Mouse (Mus musculus) forebrain, postnatal 0 days (tissue): ENCODE results near the gene Fbn1. TPM values are rescaled to one million over a fixed set of nuclear protein-coding genes. Genes with fewer than 3 reads are reported as not detected.

Experiments used
- ATAC-seq: fragments of 200-750 bp; cut with Nextera tagmentation; 2 replicates; pipeline ENCODE4 v1.8.0; 2017; ENCODE audit warnings: mild to moderate bottlenecking, moderate library complexity
- DNase-seq: peaks from one replicate; pipeline ENCODE4 v3.0.0-alpha.2; 2015
- H3K27ac ChIP-seq: fragments of 300-500 bp; sonication (generic); 2 replicates; pipeline ENCODE4 v1.5.1; 2014; ENCODE audit warnings: low read depth, mild to moderate bottlenecking, antibody characterized with exemption, low read length, moderate library complexity, mixed read lengths
- H3K27me3 ChIP-seq: fragments of 300-500 bp; sonication (generic); 2 replicates; pipeline ENCODE4 v1.6.1; 2014; ENCODE audit warnings: mild to moderate bottlenecking, low read length, mixed read lengths; ENCODE audit not compliant: insufficient read depth
- H3K36me3 ChIP-seq: fragments of 300-500 bp; sonication (generic); 2 replicates; pipeline ENCODE4 v1.6.1; 2014; ENCODE audit warnings: mild to moderate bottlenecking, moderate library complexity; ENCODE audit not compliant: insufficient read depth
- H3K4me1 ChIP-seq: fragments of 300-500 bp; sonication (generic); 2 replicates; pipeline ENCODE4 v1.6.1; 2014; ENCODE audit warnings: antibody characterized with exemption; ENCODE audit not compliant: insufficient read depth
- H3K4me2 ChIP-seq: fragments of 300-500 bp; sonication (generic); 2 replicates; pipeline ENCODE4 v1.6.1; 2014; ENCODE audit warnings: low read depth, mild to moderate bottlenecking, moderate library complexity
- H3K4me3 ChIP-seq: fragments of 300-500 bp; sonication (generic); 2 replicates; pipeline ENCODE4 v1.5.1; 2014; ENCODE audit warnings: low read depth, low read length, mixed read lengths
- H3K9ac ChIP-seq: fragments of 300-500 bp; sonication (generic); 2 replicates; pipeline ENCODE4 v1.6.1; 2014; ENCODE audit warnings: mild to moderate bottlenecking
- H3K9me3 ChIP-seq: fragments of 300-500 bp; sonication (generic); 2 replicates; pipeline ENCODE4 v1.6.1; 2016; ENCODE audit warnings: low read length
- CTCF ChIP-seq: sonication (generic); IDR thresholded peaks from 2 replicates; pipeline ENCODE4 v1.5.1; 2016; ENCODE audit warnings: antibody characterized with exemption, control low read depth, low read depth
- WGBS: fragments of 180-500 bp; shearing (Covaris S2); extraction: QIAGEN DNeasy Blood & Tissue Kit; methylation state at CpG from one replicate; pipeline ENCODE4 v1.1.7; 2014; 5-methylcytosine and 5-hydroxymethylcytosine counted together
- polyA plus RNA-seq: library from polyadenylated mRNA; unstranded; fragments of >200 nt; fragmentation: Nextera tagmentation; extraction: Ambion mirVana; gene quantifications from 2 replicates; pipeline ENCODE4 v1.2.1, GENCODE M21; 2015
- total RNA-seq: library from RNA; depleted of rRNA; stranded (reverse); fragments of >200 nt; gene quantifications from 2 replicates; pipeline ENCODE4 v1.2.3, GENCODE M21; 2014

Gene Fbn1
- total and polyA plus RNA-seq, 2 experiments from 2014 or later = 1.7 to 16.7 TPM

GRCm38 (mm10) chr2:125330506-125330905 is 177.3 kb downstream of the Fbn1 start:
- Histone ChIP-seq H3K27me3 (no peaks in the 10 kb centered on the region), H3K9ac (no peak overlapping the region), H3K27ac (no peak overlapping the region), H3K4me2 (no peak overlapping the region), H3K4me1 (no peaks in the 10 kb centered on the region), H3K36me3 (peaks cover 13% of the 10 kb centered on the region), H3K4me3 (no peak overlapping the region), H3K9me3 (no peaks in the 10 kb centered on the region)
- TF ChIP-seq CTCF = no peak
- ATAC-seq (no peak), DNase-seq (no peak)
- 92% methylated on average over 10 of the region's 10 CpGs for WGBS

- ATAC-seq (no peak), DNase-seq (no peak)
- Histone ChIP-seq H3K27ac (no peak overlapping the region), H3K9me3 (no peaks in the 10 kb centered on the region), H3K36me3 (peaks cover 9% of the 10 kb centered on the region), H3K9ac (no peak overlapping the region), H3K4me2 (no peak overlapping the region), H3K4me3 (no peak overlapping the region), H3K4me1 (no peaks in the 10 kb centered on the region), H3K27me3 (no peaks in the 10 kb centered on the region)
- 84% methylated on average over 7 of the region's 7 CpGs for WGBS
- no peak for TF ChIP-seq CTCF
These were observed 182.5 kb downstream of the Fbn1 start for GRCm38 (mm10) chr2:125325125-125325855.

GRCm38 (mm10) chr2:125324455-125324854 is 183.3 kb downstream of the Fbn1 start:
- H3K27ac ChIP-seq = no peak overlapping the region
- ATAC-seq = no peak
- no peaks in the 10 kb centered on the region for H3K9me3 ChIP-seq
- no peaks in the 10 kb centered on the region for H3K27me3 ChIP-seq
- no peak overlapping the region for H3K9ac ChIP-seq
- H3K4me2 ChIP-seq = no peak overlapping the region
- H3K4me3 ChIP-seq = no peak overlapping the region
- TF ChIP-seq CTCF = no peak
- no peaks in the 10 kb centered on the region for H3K4me1 ChIP-seq
- WGBS = 87% methylated on average over 5 of the region's 5 CpGs
- DNase-seq = no peak
- peaks cover 7% of the 10 kb centered on the region for H3K36me3 ChIP-seq

GRCm38 (mm10) chr2:125323347-125323746 is 184.4 kb downstream of the Fbn1 start:
- Histone ChIP-seq H3K4me2 (no peak overlapping the region), H3K9ac (no peak overlapping the region), H3K36me3 (peaks cover 9% of the 10 kb centered on the region), H3K9me3 (no peaks in the 10 kb centered on the region), H3K27ac (no peak overlapping the region), H3K4me3 (no peak overlapping the region), H3K4me1 (no peaks in the 10 kb centered on the region), H3K27me3 (no peaks in the 10 kb centered on the region)
- WGBS = 72% methylated on average over 4 of the region's 4 CpGs
- DNase-seq (no peak), ATAC-seq (no peak)
- no peak for TF ChIP-seq CTCF

- Histone ChIP-seq H3K27me3 (no peaks in the 10 kb centered on the region), H3K4me2 (no peak overlapping the region), H3K4me1 (no peaks in the 10 kb centered on the region), H3K4me3 (no peak overlapping the region), H3K9me3 (no peaks in the 10 kb centered on the region), H3K36me3 (peaks cover 6% of the 10 kb centered on the region), H3K27ac (no peak overlapping the region), H3K9ac (no peak overlapping the region)
- ATAC-seq = no peak
- 88% methylated on average over 2 of the region's 2 CpGs for WGBS
- TF ChIP-seq CTCF = no peak
- DNase-seq = no peak
These were observed 185.2 kb downstream of the Fbn1 start for GRCm38 (mm10) chr2:125322581-125322980.

- TF ChIP-seq CTCF = no peak
- H3K27me3 ChIP-seq = no peaks in the 10 kb centered on the region
- H3K9me3 ChIP-seq = no peaks in the 10 kb centered on the region
- no peak for DNase-seq
- H3K27ac ChIP-seq = no peak overlapping the region
- ATAC-seq = no peak
- H3K4me2 ChIP-seq = no peak overlapping the region
- no peak overlapping the region for H3K4me3 ChIP-seq
- H3K9ac ChIP-seq = no peak overlapping the region
- 71% methylated on average over 6 of the region's 6 CpGs for WGBS
- peaks cover 10% of the 10 kb centered on the region for H3K36me3 ChIP-seq
- H3K4me1 ChIP-seq = no peaks in the 10 kb centered on the region
These were observed 186.7 kb downstream of the Fbn1 start for GRCm38 (mm10) chr2:125321071-125321470.

GRCm38 (mm10) chr2:125319651-125320050 is 188.1 kb downstream of the Fbn1 start:
- no peak for DNase-seq
- Histone ChIP-seq H3K9me3 (no peaks in the 10 kb centered on the region), H3K4me3 (no peak overlapping the region), H3K27ac (no peak overlapping the region), H3K4me2 (no peak overlapping the region), H3K9ac (no peak overlapping the region), H3K36me3 (peaks cover 12% of the 10 kb centered on the region), H3K27me3 (no peaks in the 10 kb centered on the region), H3K4me1 (no peaks in the 10 kb centered on the region)
- ATAC-seq = no peak
- WGBS = 90% methylated on average over 8 of the region's 8 CpGs
- no peak for TF ChIP-seq CTCF
